Mouse (Mus musculus) v-Abl transformed pro-B cells (cell line): ENCODE results near the gene Raf1.
"Not testable (repeated sequence)": the region's sequence is repeated elsewhere in the genome, so short reads cannot be mapped to it uniquely, and the experiment has no call there.

Experiments used
- in situ Hi-C, 2 experiments: fragments of 400-800 bp; cut with MboI; formaldehyde crosslinking; loops; one replicate each; pipeline ENCODE4 v1.15.1; 2025; ENCODE audit not compliant: unreplicated experiment in 2 of 2

The Raf1 gene

DNA sequence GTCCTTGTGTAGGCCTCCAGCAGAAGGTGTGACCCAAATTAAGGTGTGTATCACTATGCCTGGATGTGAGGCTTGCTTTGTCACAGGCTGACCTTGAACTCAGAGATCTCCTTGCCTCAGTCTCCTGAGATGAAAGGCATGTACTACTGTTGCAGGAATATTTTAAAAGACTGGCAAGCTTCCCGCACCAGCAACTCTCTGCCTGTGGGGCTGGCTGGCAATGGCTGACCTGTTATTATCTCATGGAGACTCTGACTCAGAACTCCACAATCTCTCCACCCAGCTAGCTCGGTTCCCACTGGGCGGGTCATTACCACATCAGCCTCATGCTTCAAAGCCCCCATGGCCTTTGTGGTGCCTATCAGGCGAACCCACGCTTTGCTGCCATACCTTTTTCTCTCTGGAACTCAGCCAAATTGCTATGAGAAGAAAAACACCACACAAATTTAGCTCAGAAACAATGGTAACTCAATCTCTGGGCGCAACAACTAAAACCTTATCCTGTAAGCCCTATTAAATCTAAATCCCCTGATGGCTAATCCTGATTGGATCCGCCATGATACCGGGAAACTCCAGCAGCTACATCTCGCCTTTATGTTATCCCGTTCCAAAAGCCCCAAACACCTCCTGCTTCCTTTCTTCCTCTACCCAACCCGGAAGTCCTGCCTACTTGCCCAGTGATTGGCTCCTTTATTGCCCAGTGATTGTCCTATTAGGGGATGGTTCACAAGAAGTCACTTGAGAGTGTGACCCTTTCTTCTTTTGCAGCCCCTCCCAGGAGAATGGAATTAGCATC is 8.6 kb upstream of the Raf1 start:
- in situ Hi-C loops, result no loop called here

DNA sequence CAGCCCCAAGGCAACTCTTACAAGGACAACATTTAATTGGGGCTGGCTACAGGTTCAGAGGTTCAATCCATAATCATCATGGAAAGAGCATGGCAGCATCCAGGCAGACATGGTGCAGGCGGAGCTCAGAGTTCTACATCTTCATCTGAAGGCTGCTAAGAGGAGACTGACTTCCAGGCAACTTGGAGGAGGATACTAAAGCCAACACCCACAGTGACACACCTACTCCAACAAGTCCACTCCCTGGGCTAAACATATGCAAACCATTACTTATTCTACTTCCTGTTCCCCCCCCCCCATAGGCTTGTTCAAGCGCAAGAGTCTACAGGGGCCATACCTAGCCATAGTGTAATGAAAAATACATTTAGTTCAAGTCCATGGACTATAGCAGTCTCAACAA is 7.8 kb upstream of the Raf1 start:
- in situ Hi-C loops, result no loop called here

DNA sequence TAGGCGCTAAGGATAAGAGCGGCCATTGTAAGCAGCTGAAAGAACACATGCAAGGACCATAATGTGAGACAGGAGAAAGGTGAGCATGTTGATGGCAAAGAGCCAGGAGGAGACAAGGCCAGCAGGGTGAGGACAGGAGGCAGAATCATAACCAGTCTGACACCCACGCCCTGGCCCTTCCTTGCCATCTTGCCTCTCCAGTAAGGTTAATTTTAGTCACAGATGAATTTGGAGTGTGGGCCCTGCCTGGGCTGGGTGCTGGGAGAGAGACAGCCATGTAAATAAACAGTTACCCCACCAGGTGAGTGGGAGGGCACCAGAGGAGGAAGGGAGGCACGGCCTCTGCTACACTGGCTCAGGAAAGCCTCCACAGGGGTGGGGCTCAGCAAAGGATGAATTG is 4.6 kb upstream of the Raf1 start:
- in situ Hi-C loops, result no loop called here

DNA sequence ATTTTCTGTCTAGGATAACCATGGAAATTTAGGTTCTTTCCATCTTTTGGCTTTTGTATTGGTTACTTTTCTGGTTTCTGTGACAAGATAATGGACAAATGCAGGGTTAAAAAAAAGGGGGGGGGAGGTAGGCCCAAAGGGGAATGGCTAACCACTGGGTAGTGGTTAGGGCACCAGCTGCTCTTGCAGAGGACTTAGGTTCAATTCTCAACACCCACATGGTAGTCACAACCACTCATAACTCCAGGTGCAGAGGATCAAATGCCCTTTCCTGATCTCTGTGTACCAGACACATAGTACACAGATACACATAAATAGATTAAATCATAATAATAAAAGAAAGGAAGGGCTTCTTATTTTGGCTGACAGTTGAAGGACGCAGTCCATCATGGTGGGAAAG is 1.6 kb upstream of the Raf1 start:
- in situ Hi-C loops, result no loop called here

DNA sequence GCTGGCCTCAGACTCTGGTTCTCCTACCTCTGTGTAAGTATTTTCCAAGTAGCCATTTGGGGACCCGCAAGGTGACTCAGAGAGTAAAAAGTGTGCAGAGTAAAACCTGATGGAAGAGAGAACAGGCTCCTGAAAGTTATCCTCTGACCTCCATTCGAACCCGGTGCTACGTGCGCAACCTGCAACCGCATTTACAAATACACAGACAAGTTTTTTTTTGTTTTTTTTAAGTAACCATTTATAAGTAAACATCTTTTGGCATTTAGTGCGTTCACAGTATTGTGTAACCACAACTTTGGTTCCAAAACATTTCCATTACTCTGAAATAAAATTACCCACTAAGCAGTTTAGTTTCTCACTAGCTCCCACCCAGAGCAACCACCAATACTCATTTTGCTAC is 1.0 kb upstream of the Raf1 start:
- in situ Hi-C loops, result no loop called here

DNA sequence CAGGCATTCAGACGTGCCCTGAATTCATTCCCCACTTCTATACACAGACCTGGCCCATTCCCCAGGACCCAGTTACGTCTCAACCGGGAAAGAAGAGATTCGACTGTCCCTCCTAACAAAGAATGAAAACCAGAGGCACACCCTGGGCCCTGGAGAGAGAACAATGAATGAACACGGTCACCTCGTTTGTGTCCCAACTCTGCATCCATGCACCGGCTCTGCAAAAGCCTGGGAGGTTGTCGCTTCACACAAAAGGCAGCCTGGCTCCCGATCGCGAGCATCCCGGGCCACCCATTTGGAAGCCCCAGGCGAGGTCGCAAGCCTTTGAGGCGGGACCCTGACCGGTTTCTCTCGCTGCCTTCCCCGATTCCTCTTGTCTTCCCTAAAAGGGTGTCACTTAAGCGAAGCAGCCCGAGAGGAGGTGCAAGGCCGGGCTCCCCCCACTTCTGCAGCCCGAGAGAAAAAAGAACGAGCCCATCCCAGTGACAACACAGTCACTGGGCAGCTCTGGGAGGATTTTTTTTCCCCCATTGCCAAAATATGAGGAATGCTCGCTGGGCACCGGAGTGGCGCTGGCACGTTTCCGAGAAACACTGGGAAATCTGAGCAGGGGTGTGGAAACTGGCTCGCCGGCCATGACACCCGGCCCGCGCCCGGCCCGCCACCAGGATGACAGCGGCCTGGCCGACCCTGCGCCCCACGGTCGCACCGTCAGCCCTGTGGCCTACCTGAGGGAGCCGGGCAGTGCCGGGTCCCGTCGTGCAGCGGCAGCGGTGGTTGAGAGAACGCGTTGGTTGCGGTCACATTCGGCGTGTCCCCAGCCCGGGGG is 713 bp downstream of the Raf1 start:
- in situ Hi-C loops, result no loop called here

DNA sequence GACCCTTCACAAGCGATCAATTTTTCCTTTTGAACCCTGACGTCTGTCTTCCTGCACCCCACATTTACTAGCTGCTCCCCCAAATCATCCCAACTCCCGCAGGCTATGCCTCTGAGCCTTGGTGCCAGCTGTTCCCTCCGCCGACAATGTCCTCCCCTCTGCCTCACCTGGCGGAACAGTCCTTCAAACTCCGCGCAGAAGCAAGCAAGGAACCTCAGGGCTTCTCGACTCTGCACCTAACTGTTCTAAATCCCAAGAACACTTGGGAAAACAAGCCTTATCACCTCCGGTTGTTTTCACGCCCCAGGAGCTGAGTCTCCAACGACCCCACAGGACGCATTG is 1.3 kb downstream of the Raf1 start:
- in situ Hi-C loops, result no loop called here

GRCm38 (mm10) chr6:115674316-115674715 is 2.1 kb downstream of the Raf1 start:
- in situ Hi-C loops, result no loop called here

- in situ Hi-C loops, result no loop called here
These were observed 3.7 kb downstream of the Raf1 start for GRCm38 (mm10) chr6:115672700-115673099.

- in situ Hi-C loops, result no loop called here
These were observed 9.8 kb downstream of the Raf1 start for GRCm38 (mm10) chr6:115666641-115667040.

DNA sequence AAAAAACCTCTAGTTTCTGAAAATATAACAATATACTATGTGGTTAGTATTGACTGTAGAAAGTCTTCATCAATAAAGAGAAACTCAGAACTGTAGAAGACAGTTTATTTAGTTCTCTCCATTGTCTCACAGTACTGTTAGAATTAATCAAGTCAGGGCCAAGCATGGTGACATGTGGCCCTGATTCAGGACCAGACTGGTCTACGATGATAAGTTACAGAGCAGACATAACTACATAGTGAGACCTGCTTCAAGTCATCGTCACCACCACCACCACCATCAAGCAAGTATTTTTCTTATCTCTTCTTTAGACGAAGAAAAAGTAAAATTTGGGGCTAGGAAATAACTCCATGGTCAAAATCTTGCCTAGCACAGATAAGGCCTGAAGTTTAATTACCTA is 12.2 kb downstream of the Raf1 start:
- in situ Hi-C loops, result no loop called here

DNA sequence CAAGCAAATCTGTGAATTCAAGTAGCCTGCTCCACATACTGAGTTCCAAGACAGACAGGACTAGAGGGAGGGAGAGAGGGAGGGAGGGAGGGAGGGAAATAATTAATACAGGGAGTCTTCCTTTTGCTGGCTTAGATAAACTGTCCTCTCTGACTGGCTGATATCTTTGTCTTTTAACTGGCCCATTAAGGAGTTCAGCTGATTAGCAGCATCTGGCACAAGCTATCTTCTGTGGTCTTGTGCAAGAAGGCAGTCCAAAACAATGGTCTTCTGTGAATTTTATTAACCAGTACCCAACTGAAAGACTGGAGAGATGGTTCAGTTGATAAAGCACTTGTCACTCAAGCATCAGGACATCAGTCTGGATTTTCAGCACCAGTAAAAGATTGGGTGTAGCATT is 17.6 kb downstream of the Raf1 start:
- in situ Hi-C loops, result no loop called here

GRCm38 (mm10) chr6:115653939-115654338 is 22.5 kb downstream of the Raf1 start:
- in situ Hi-C loops, result no loop called here

DNA sequence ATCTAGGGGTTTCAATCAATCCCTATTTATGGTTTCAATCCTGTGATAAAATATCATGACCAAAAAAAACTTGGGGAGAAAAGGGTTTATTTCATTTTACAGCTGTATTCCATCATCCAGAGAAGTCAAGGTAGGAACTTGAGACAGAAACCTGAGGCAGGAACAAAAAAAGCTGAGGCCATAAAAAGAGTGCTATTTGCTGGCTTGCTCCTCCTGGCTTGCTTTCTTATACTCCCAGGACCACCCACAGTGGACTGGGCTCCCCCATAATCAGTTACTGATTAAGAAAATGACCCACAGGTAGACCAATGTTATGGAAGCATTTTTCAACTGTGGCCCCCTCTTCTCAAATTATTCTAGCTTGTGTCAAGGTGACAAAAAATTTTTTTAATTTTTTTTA is 24.7 kb downstream of the Raf1 start:
- in situ Hi-C loops, result no loop called here

GRCm38 (mm10) chr6:115650476-115651427 is 25.7 kb downstream of the Raf1 start:
- in situ Hi-C loops, result no loop called here

DNA sequence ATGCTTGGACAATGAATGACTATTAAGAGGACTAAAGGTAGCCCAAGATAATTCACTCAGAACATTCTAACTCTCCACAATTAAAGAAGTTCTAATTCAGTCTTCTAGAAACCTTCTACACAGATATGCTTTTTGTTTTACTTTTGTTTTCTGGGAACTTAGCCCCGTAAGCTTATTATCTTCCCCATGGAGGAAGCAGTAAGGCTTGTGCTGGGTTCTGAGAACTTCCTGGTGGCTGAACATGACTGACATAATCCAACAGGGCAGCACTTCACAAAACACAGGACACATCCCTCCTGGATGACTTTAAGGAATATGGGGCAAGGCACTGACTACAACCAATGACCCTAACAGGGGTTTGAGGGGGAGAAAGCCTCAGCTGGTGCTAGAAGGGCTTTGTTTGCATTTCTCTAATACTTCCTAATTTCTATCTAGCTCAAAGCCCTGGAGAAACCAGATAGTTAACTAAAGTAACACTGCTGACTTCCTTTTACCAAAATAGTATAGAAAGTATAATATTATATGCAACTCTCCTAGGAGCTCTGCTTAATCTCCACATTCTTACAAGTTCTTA is 26.6 kb downstream of the Raf1 start:
- in situ Hi-C loops, result no loop called here

DNA sequence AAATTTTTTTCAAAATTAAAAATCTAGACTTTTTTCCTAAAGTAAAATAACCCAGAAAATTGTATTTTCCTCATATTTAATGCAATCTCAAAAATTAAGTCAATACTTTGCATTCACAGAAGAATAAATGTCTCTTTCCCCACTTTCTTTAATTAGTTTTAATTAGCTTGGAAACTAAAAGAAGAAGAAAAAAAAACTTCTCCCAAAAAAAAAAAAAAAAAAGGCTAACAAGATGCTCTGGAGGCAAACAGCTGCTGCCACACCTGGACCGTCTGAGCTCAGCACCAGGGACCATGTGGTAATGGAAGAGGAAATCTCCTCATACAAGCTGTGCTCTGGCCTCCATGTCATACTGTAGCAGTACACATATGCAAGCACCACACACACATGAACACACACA is 33.1 kb downstream of the Raf1 start:
- in situ Hi-C loops, result no loop called here

- in situ Hi-C loops, result not testable (repeated sequence)
These were observed 38.2 kb downstream of the Raf1 start for GRCm38 (mm10) chr6:115638188-115638587.

- in situ Hi-C loops, result no loop called here
These were observed 42.4 kb downstream of the Raf1 start for GRCm38 (mm10) chr6:115634015-115634414.

DNA sequence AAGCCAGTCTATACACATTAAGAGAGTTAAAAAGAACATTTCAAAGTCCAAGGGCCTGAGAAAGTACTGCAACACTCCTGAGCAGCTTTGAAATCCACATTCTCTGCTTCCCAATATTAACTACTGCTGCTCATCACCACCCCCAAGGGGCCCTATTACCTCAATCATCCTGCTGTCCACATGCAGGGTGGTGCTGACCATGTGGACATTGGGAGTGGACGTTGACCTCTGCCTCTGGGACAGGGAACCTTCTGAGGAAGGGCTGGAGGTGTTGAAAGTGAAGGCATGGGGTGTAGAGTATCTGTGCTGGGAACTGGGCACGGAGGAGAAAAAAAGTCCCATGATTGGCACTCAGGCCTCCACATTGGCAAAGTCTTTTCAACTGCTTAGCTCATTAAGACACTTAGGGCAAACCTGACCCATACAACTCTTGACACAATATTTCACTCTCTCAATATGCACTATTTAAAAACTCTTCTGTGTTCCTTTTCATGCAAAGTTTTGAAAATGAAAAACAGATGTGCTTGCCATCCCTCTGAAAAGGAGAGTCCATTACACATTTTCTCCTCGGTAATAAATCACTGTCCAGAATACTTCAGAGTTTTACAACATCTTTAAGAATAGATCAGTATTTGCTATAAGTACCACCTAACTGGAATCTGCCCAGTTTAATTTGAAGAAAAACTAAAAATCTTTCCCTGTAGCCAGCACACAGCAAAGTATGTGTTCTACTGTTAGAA is 45.2 kb downstream of the Raf1 start:
- in situ Hi-C loops, result no loop called here
